Mouse (Mus musculus) thymus, postnatal 4 days (tissue): Measurements from ENCODE around the gene Kcnh3.
"Not testable (repeated sequence)": the region's sequence is repeated elsewhere in the genome, so short reads cannot be mapped to it uniquely, and the experiment has no call there.

ENCODE experiments used
- DNase-seq: peaks from one replicate; pipeline ENCODE4 v3.0.0; 2021

Gene Kcnh3

GRCm38 (mm10) chr15:99241249-99241648, 16.6 kb downstream of the Kcnh3 start:
- no peak for DNase-seq

- DNase-seq = no peak
Observed at GRCm38 (mm10) chr15:99242045-99242444, 17.4 kb downstream of the Kcnh3 start.

GRCm38 (mm10) chr15:99246736-99247135, 22.1 kb downstream of the Kcnh3 start:
- not testable (repeated sequence) for DNase-seq

GRCm38 (mm10) chr15:99248972-99249371, 24.3 kb downstream of the Kcnh3 start:
- DNase-seq = no peak

GRCm38 (mm10) chr15:99249938-99250337, 25.3 kb downstream of the Kcnh3 start:
- no peak for DNase-seq

GRCm38 (mm10) chr15:99251111-99251510, 26.4 kb downstream of the Kcnh3 start:
- DNase-seq = peak; percentile 44

GRCm38 (mm10) chr15:99251626-99252380, 27.1 kb downstream of the Kcnh3 start, which contains the start of gene Mcrs1:
TSS of gene Mcrs1 (minus strand) at chr15:99251961.
- peak; percentile 97 for DNase-seq

GRCm38 (mm10) chr15:99252381-99253174, 27.9 kb downstream of the Kcnh3 start:
- no peak for DNase-seq

GRCm38 (mm10) chr15:99253175-99253479, 28.5 kb downstream of the Kcnh3 start:
- not testable (repeated sequence) for DNase-seq

GRCm38 (mm10) chr15:99253772-99254171, 29.1 kb downstream of the Kcnh3 start:
- no peak for DNase-seq

GRCm38 (mm10) chr15:99254477-99255005, 29.9 kb downstream of the Kcnh3 start:
- DNase-seq = no peak

GRCm38 (mm10) chr15:99255241-99255749, 30.6 kb downstream of the Kcnh3 start:
- DNase-seq = no peak

GRCm38 (mm10) chr15:99259167-99259729, 34.6 kb downstream of the Kcnh3 start:
- no peak for DNase-seq

GRCm38 (mm10) chr15:99259730-99260252, 35.1 kb downstream of the Kcnh3 start:
- DNase-seq = peak; percentile 71

- no peak for DNase-seq
Observed at GRCm38 (mm10) chr15:99262702-99263101, 38.0 kb downstream of the Kcnh3 start.

- DNase-seq = no peak
Observed at GRCm38 (mm10) chr15:99264363-99264762, 39.7 kb downstream of the Kcnh3 start.

- DNase-seq = peak; percentile 78
Observed at GRCm38 (mm10) chr15:99265679-99266078, 41.0 kb downstream of the Kcnh3 start.

GRCm38 (mm10) chr15:99276095-99276494, 51.4 kb downstream of the Kcnh3 start:
- DNase-seq = no peak

- DNase-seq = no peak
Observed at GRCm38 (mm10) chr15:99278271-99278670, 53.6 kb downstream of the Kcnh3 start.

- peak; percentile 66 for DNase-seq
Observed at GRCm38 (mm10) chr15:99283456-99283855, 58.8 kb downstream of the Kcnh3 start.

GRCm38 (mm10) chr15:99284527-99285188, 60.0 kb downstream of the Kcnh3 start:
- DNase-seq = no peak

- DNase-seq = no peak
Observed at GRCm38 (mm10) chr15:99285189-99285535, 60.5 kb downstream of the Kcnh3 start.

- no peak for DNase-seq
Observed at GRCm38 (mm10) chr15:99290586-99290985, 65.9 kb downstream of the Kcnh3 start.
